Mouse (Mus musculus): Measurements from ENCODE around the gene Plaa.

- no peak for TF ChIP-seq FOSL1 (IDR thresholded peaks at IDR 0.05; ENCODE audit: insufficient read depth, low read length, poor library complexity, severe bottlenecking)
- TF ChIP-seq CTCF (IDR thresholded peaks at IDR 0.05; ENCODE audit: control insufficient read depth, insufficient read depth, insufficient read length), result no peak
- TF ChIP-seq MYOG (IDR thresholded peaks at IDR 0.05; ENCODE audit: control insufficient read depth, extremely low read depth, insufficient read length), result no peak
- TF ChIP-seq USF1 (IDR thresholded peaks at IDR 0.05; ENCODE audit: low read depth), result no peak
- no peak for TF ChIP-seq CEBPB (IDR thresholded peaks at IDR 0.05; ENCODE audit: low read depth)
Observed at GRCm38 (mm10) chr4:94544321-94544720, 58.7 kb downstream of the Plaa start.

Data from C2C12 (cell line).